Mouse (Mus musculus): Measurements from ENCODE around the gene Taf9b. TPM values are rescaled to one million over a fixed set of nuclear protein-coding genes. Genes with fewer than 3 reads are reported as not detected.

Gene Taf9b
- polyA plus RNA-seq, 1 experiment, result 7.9 TPM

Other genes with a start within 250 kb of the Taf9b start
- gene Magt1, start 209.3 kb downstream of the Taf9b start, polyA plus RNA-seq (2012; rRNA removed), result 12.2 and 15.4 TPM in 2 replicates
- 190 and 306 TPM in 2 replicates for gene Cox7b, start 205.5 kb downstream of the Taf9b start, polyA plus RNA-seq (2012; rRNA removed)
- 10.7 and 11.9 TPM in 2 replicates for gene Atp7a, start 193.9 kb downstream of the Taf9b start, polyA plus RNA-seq (2012; rRNA removed)
- 0.82 and 1.0 TPM in 2 replicates for gene Tlr13, start 78.0 kb downstream of the Taf9b start, polyA plus RNA-seq (2012; rRNA removed)
- 112 and 147 TPM in 2 replicates for gene Pgk1, start 34.1 kb downstream of the Taf9b start, polyA plus RNA-seq (2012; rRNA removed)
- gene Fnd3c2, start 34.2 kb upstream of the Taf9b start, polyA plus RNA-seq (2012; rRNA removed), result not detected in 2 replicates